Mouse (Mus musculus): ENCODE measurements around the gene Syt14.

Gene Syt14

DNA sequence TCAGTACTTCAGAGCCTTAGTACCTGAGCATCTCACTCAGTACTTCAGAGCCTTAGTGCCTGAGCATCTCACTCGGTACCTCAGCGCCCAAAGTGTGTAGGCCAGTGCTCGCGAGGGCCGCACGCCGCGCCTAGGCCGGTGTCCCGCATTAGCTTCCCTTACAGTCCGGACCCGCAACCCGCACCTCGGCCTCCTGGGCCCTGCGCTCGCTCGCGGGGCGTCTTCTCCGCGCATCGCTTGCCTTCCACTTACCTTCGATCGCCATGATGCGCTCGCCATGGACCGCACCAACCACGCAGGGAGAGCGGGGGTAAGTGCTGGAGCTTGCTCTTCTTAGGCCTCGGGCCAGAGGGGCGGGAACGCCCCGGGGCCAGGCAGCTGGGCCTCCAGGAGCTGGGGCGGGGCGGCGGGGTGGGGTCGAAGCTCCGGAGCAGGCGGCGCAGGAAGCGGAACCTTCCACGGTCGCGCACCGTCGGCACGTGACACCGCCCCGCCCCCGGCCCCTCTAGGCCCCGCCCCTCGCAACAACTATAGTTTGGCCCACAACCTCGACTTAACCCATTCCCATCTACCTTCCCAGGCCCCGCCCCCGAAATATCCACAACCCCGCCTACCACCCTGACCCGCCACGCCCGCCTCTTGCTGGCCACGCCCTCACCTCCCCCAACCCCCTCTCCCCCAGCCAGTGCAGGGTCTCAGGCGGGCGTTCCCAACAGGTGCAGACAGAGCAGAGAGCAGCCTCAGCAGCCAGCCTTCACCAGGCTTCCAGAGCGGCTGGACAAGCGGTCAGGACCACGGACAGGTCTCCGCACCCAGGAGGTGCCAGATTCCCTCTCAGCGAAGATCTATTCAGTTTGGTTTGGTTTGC, at the start of gene Syt14:
Syt14 (minus strand) TSS at position 405 of the 868 bp plus-strand sequence.
- peak in 1 of 2 experiments; percentile 51 for DNase-seq (ENCODE audit: low spot score in 2 of 2)

DNA sequence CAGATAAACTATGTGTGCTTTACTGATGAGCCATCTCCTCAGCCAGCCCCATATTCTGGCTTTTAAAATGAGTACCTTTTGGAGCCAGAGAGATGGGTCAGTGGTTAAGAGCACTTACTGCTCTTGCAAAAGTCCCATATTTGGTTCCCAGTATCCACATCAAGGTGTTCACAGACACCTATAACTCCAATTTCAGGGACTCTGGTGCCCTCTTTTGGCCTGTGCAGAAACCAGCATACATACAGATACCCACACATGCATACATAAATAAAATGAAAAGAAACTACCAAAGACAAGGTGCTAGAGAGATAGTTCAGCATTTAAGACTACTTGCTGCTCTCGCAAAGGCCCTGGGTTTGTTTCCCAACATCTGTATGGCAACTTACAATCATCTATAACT, 48.4 kb upstream of the Syt14 start:
- DNase-seq (ENCODE audit: low spot score in 2 of 2) = no peak

DNA sequence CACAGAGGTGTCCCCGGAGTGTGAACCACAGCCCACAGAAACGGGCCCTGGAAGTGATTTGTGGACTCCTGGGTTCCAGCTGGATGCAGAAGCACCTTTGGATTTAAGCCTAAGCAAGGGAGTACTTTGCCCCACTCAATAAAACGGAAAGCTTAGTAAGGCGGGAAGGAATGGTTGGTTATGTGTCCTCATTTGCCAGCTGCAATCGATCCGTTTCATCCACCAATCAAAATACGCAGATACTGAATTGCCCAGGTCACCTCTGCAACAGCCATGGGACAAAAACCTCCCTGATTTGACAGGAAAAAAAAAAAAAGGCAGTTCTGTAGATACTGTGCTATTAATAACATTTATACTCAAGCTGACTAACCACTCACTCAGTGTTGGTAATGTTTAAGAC, 47.5 kb upstream of the Syt14 start:
- no peak for DNase-seq (ENCODE audit: low spot score in 2 of 2)

DNA sequence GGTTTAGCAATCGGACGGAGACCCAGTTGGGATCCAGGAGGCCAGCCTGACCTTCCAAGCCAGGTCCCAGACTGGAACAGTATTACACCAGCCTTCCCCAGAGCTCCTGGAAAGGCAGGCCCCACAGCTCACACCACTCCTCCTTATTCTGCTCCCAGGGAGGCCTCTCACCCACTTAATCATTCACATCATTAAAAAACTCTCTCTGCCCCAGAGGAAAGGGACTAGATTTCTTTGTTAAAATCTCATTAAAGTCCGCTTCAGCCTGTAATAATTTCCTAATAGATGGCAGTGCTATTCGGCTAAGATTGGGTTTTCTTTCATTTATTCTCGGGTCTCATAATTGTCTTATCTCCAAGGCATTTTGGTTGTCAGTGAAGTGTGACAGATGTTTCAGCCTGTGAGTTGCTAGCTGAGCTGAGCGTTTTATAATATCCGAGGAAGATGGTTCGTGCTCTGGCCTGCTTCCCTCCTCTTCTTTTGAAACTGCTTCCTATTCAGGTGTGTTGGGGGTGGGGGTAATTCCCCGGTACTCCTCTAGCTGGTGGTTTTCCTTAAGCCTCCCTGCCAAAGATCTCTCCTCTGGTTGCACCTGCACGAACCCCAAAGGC, 46.8 kb upstream of the Syt14 start:
- no peak for DNase-seq (ENCODE audit: low spot score in 2 of 2)

DNA sequence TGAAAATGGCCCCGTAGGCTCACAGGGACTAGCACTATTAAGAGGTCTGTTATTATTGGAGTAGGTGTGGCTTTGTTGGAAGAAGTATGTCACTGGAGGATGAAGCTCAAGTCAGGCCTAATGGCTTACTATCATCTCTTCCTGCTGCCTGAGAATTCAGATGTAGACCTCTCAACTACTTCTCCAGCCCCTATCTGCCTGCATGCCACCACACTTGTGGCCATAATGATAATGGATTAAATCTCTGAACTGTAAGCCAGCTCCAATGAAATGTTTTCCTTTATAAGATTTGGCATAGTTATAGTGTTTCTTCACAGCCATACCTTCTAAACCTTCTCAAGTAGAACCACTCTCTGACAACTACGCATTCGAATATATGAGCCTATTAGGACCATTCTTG, 27.0 kb upstream of the Syt14 start:
- DNase-seq (ENCODE audit: low spot score in 2 of 2) = no peak

DNA sequence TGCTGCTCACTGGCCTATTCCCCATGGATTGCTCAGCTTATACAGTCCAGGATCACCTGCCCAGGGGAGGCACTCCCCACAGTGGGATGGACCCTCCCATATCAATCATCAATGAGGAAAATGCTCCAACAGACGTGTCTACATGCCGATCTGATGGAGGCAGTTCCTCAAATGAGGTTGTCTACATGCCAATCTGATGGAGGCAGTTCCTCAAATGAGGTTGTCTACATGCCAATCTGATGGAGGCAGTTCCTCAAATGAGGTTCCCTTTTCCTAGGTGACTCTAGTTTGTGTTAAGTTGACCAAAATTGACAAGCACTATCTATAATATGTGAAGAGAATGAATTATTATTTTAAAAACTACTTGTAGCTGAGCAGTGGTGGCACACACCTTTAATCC, 24.6 kb upstream of the Syt14 start:
- DNase-seq (ENCODE audit: low spot score in 2 of 2) = no peak

DNA sequence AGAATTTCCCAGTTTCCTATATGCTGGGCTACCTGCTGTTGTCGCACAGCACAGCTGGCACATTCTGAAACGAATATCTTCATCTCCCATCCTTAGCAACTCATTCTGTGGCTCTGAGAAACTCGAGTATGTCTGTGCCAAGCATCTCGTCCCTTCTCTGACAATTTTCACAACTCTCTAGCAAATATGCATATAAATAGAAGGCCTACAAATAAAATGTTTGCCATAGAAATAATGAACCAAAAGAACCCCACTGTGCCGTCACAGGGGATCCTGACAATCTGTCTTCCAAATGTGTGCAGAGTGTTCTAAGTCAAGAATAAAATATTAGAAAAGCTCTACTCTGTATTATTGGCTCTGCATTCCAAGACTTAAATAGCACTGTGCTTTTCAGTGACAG, 24.0 kb upstream of the Syt14 start:
- DNase-seq (ENCODE audit: low spot score in 2 of 2) = peak; percentile 27 to 32

DNA sequence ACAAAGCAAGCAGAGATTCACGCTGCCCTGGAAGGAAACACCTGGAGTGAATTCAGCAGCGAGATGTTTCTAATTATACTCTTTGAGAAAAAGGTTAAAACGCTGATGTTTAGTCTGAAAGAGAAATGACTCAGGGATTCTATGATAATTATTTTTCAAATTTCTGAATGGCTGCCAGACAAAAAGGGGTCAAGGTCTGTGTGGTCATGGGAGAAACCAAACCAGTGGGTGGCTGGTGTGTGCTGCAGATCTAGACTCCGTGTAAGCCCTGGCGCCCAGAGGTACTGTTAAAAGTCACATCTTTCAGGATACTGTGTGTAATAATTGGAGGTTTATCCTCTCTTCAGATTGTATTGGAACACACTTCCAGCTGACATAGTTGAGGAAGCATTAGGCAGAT, 18.8 kb upstream of the Syt14 start:
- DNase-seq (ENCODE audit: low spot score in 2 of 2) = no peak

DNA sequence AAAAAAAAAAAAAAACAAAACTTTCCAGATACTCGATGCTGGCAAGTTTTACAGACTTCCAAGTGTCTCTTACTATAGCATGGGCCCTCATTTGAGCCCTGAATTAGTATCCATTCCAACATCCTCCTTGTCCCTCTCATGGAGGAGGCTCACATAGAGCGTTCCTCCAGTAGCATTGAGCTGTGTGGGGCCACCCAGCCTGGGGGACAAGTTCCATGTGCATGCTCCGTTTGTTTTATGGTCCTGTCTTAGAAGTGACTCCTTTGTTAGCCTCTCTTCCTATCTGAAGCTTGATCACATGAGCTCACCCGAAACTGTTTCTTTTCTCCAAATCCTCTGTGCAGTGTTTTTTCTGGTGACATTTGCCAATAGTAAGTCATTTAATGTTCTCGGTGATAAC, 17.5 kb upstream of the Syt14 start:
- DNase-seq (ENCODE audit: low spot score in 2 of 2) = no peak

DNA sequence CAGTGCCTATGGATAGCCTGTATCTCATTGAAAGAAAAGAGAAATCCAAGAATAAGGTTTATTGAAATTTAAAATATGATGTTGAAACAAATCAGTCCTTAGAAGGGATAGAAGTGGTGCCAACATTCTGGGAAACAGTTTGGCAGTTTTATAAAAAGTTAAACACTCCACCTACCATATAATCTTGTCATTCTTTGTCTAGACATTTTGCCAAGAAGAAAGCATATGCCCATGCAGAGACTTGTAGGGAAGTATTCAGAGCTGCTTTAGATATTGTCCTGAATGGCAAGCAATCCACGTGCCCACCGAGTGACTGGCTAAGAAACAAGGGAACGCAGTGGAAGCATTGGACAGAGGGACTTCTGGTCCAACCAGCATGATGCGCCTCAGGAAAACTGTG, 12.0 kb upstream of the Syt14 start:
- DNase-seq (ENCODE audit: low spot score in 2 of 2) = no peak

DNA sequence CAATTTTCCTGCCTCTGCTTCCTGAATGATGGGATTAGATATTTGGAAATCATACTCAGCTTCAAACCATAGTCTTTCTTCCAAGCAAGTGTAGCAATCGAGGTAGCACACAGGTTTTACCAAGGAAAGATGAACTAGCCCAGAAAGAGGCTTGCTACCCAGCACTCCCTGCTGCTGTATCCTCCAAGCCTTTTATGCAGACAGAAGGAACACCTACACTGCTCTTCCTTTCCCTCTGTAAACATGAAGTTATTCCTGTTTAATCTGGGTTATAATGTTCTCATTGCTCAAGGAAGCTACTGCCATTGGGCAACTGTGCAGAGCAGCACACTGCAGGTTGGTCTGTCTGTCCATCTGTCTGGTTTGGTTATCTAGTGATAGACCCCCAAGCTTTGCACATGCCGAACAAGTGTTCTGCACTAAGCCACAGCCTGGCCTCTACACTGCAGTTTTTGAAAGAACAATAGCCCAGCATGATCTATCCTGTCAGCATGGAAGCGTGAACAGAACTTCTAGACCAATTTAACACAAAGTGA, 7.3 kb upstream of the Syt14 start:
- DNase-seq (ENCODE audit: low spot score in 2 of 2) = peak in 1 of 2 experiments; percentile 35

DNA sequence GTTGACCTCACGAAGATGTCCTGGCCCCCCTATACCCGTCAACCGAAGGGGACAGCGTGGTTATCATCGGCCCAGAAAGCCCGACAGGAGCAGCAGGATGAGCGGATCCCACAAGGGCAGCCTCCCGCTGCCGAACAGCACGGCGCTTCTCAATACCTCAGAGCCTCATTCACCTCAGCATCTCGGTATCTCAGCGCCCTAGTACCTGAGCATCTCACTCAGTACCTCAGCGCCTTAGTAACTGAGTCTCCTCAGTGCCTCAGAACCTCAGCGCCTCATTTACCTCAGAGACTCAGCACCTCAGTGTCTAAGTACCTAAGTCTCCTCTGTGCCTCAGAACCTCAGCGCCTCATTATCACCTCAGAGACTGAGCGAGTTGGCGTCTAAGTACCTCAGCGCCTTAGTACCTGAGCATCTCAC, 614 bp downstream of the Syt14 start:
- no peak for DNase-seq (ENCODE audit: low spot score in 2 of 2)

DNA sequence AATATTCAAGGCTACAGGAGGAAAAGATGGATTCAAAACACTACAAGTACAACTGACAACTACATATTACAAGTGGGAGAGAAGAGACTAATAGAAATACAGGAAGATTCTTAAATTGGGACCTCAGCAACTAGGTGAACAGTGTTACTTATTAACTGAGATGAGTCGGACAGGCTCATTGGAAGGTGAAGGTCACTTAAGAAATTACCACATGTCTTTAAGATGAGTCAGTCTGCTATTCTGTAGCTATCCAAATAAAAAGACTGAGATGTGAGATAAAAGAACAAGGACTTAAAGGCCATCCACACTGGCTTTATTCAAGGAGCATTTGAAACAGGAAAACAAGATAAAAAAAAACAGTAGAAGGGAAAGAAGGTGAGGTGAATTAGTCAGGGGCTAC, 11.3 kb downstream of the Syt14 start:
- DNase-seq (ENCODE audit: low spot score in 2 of 2) = no peak

DNA sequence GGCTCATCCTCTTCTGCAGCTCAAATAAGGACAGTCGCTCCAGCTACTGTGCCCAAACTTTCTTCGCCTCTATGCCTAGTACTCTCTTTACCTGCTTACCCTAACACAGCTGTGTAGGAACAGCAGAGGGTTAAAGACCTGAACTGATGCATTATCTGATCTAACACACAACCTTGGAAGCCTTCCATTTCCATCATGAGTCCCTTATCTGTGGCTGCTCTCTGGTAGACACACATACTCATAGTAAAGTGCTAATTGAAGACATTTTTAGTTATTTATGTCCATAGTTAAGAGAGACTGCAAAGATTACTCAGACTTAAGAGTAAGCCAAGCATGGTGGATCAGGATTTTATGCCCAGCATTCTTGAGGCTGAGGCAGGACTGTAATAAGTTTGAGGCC, 23.2 kb downstream of the Syt14 start:
- no peak for DNase-seq (ENCODE audit: low spot score in 2 of 2)

DNA sequence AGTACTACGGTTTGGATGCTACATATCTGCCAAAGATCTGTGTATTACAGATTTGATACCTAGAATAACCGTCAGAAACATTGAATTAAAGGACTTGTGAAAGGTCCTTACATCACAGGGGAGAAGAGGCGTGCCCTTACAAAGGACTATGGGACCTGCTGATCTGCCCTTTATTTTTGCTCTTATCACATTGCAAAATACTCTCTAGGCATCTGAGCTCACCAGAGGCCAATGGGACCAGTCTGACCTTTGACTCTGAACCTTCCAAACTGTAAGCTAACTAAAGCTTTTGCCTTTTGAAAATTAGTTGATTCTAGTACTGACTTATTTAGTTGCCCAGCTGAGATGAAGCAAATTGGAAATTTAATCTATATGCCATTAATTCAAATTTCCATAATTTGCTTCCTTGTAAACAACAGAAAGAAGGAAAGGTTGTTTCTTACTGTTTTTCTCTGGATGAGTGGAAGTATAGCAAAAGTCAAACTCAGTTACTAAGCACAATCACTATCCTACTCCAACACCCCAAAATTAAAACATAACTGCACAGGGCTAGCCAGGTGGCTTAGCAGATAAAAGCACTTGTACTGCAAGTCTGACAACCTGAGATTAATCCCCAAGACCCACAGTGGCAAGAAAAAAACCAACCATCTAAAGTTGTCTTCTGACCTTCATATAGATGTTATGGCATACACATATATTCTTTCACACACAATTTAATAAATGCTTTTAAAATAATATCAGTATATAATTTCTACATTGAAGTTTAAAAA, 24.4 kb downstream of the Syt14 start:
- DNase-seq (ENCODE audit: low spot score in 2 of 2) = no peak

DNA sequence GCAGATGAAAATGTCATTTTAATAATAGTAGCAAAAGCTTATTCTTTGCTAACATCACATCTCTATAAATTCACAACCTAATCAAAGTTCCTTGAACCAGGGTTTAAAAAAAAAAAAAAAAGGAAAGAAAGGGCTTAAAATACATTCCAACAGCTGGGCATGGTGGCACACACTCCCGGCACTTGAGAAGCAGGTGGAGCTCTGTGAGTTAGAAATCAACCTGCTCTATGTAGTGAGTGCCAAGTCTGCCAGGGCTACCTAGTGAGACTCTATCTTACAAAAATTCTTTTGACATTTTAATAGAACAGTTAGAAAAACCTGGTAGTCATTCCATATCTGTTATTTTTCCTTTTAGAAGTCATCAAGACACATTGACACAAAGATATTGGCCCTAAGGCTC, 31.0 kb downstream of the Syt14 start:
- no peak for DNase-seq (ENCODE audit: low spot score in 2 of 2)

DNA sequence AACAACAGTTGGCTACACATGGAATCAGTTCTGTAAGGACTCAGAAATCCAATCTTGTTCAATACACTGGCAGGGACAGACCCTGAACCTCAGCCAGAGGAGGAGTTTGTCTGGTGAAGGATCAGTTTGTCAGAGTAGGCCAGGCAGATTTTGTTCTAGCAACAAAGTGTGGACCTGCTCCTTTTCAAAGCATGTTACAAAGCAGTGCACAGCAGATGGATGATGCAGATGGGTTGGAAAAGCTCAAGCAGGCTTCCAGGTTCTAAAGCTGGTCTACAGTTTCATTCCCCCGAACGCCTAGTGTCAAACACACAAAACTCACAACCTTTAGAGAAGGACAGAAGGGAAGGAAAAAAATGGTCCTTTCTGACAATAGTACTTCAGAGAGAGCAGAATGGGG, 31.6 kb downstream of the Syt14 start:
- peak in 1 of 2 experiments; percentile 58 for DNase-seq (ENCODE audit: low spot score in 2 of 2)

DNA sequence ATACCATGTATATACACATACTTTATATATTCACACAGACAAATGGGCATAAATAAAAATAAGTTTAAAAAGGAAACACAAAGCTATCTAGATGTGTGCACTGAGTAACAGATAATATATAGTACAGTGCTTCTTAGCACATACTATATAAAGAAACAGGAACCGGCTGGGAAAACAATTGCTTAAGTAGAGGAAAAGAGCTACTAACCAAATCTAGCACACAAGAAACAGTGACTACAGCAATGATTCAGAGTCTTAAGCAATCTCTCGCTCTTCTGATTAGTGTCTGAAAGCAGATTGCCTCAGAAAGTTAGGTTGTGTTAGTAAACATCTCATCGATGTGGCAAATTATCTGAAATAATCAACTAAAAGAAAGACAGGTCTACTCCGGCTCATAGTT, 33.3 kb downstream of the Syt14 start:
- no peak for DNase-seq (ENCODE audit: low spot score in 2 of 2)

DNA sequence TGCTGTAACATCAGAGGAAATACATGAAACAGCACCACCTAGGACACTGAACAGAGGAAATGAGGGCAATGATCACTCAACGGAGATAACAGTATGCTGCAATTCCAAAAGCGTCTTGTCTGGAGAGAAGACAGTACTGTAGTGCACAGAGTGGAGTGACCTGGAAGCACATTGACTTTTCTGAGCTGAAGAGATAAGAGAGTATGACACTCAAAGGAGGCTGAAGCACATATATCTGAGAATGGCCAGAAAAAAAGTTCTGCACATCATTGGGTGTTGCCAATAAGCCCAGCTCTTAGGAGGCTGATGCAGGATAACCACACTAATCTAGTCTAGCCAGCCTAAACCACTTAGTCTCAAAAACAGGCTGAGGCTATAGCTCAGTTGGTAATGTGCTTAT, 34.0 kb downstream of the Syt14 start:
- no peak for DNase-seq (ENCODE audit: low spot score in 2 of 2)

DNA sequence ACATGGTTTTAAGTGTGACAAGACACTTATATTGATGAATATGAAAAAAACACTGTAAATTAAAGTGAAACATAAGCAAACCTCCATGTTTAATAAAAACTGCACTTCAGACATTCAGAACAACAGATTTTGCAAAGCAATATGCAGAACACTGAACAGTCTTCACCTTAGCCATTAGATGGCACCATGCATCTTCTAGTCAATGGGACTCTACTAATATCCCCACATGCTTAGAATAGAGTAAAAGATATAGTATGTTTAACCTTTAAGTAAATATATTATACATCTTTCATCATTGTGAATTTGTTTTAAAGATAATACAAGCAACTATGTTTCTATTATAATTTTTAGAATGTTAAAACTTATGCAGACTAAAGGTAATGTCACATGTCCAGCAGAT, 34.7 kb downstream of the Syt14 start:
- DNase-seq (ENCODE audit: low spot score in 2 of 2) = no peak

DNA sequence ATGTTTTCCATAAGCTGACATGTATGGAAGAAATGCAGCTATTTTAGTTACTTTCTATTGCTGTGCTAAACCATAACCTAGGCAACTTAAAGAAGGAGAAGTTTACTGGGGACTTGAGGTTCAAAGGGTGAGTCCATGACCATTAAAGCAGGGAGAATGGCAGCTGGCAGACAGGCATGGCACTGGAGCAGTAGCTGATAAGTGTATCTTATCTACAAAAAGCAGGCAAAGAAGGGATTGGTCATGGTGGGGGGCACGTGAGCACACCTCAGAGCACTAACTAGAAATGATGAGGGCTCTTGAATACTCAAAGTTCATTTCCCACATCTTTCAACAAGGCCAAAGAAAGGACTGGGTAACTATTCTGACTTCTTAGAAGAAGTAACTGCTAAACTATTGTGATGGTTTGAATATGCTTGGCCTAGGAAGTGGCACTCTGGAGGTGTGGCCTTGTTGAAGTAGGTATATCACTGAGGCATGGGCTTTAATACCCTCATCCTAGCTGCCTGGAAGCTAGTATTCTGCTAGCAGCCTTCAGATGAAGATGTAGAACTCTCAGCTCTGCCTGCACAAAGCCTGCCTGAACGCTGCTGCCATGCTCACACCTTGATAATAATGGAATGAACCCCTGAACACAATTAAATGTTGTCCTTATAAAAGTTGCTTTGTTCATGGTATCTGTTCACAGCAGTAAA, 41.2 kb downstream of the Syt14 start:
- no peak for DNase-seq (ENCODE audit: low spot score in 2 of 2)

DNA sequence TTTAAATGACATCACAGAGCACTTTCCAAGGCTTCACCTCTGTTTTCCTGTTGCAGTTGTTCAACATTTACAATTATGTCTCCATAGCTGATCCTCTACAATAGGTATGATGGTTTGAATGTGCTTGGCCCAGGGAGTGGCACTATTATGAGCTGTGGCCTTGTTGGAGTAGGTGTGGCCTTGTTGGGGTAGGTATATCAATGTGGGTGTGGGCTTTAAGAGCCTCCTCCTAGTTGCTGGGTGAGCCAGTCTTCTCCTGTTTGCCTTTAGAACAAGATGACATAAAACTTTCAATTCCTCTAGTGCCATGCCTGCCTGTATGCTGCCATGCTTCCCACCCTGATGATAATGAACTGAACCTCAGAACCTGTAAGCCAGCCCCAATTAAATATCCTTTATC, 42.1 kb downstream of the Syt14 start:
- DNase-seq (ENCODE audit: low spot score in 2 of 2) = no peak
